Mouse (Mus musculus): ENCODE data around the gene Ift122.

Ift122 gene

GRCm38 (mm10) chr6:115832152-115832850 lies 21.0 kb upstream of the Ift122 start:
- no peak for TF ChIP-seq GATA4 (IDR thresholded peaks at IDR 0.05; ENCODE audit: insufficient replicate concordance, low read length)

- no peak for TF ChIP-seq GATA4 (IDR thresholded peaks at IDR 0.05; ENCODE audit: insufficient replicate concordance, low read length)
Observed at GRCm38 (mm10) chr6:115833861-115834260, 19.4 kb upstream of the Ift122 start.

- no peak for TF ChIP-seq GATA4 (IDR thresholded peaks at IDR 0.05; ENCODE audit: insufficient replicate concordance, low read length)
Observed at GRCm38 (mm10) chr6:115838161-115838597, 15.1 kb upstream of the Ift122 start, which contains the start of gene Efcab12. TSS of gene Efcab12 (minus strand) at chr6:115838412.

GRCm38 (mm10) chr6:115838745-115839144 lies 14.5 kb upstream of the Ift122 start:
- no peak for TF ChIP-seq GATA4 (IDR thresholded peaks at IDR 0.05; ENCODE audit: insufficient replicate concordance, low read length)

- no peak for TF ChIP-seq GATA4 (IDR thresholded peaks at IDR 0.05; ENCODE audit: insufficient replicate concordance, low read length)
Observed at GRCm38 (mm10) chr6:115845006-115845405, 8.3 kb upstream of the Ift122 start.

GRCm38 (mm10) chr6:115846640-115847411 lies 6.4 kb upstream of the Ift122 start:
- no peak for TF ChIP-seq GATA4 (IDR thresholded peaks at IDR 0.05; ENCODE audit: insufficient replicate concordance, low read length)

- TF ChIP-seq GATA4 (IDR thresholded peaks at IDR 0.05; ENCODE audit: insufficient replicate concordance, low read length): no peak
Observed at GRCm38 (mm10) chr6:115848598-115849304, 4.5 kb upstream of the Ift122 start.

GRCm38 (mm10) chr6:115852446-115853090 lies 702 bp upstream of the Ift122 start:
- TF ChIP-seq GATA4 (IDR thresholded peaks at IDR 0.05; ENCODE audit: insufficient replicate concordance, low read length): no peak

- no peak for TF ChIP-seq GATA4 (IDR thresholded peaks at IDR 0.05; ENCODE audit: insufficient replicate concordance, low read length)
Observed at GRCm38 (mm10) chr6:115853985-115854384, 715 bp downstream of the Ift122 start.

GRCm38 (mm10) chr6:115854432-115854831 lies 1.2 kb downstream of the Ift122 start:
- TF ChIP-seq GATA4 (IDR thresholded peaks at IDR 0.05; ENCODE audit: insufficient replicate concordance, low read length): no peak

GRCm38 (mm10) chr6:115855733-115856360 lies 2.6 kb downstream of the Ift122 start:
- TF ChIP-seq GATA4 (IDR thresholded peaks at IDR 0.05; ENCODE audit: insufficient replicate concordance, low read length): no peak

- no peak for TF ChIP-seq GATA4 (IDR thresholded peaks at IDR 0.05; ENCODE audit: insufficient replicate concordance, low read length)
Observed at GRCm38 (mm10) chr6:115856361-115856745, 3.1 kb downstream of the Ift122 start.

- no peak for TF ChIP-seq GATA4 (IDR thresholded peaks at IDR 0.05; ENCODE audit: insufficient replicate concordance, low read length)
Observed at GRCm38 (mm10) chr6:115859258-115859657, 6.0 kb downstream of the Ift122 start.

- TF ChIP-seq GATA4 (IDR thresholded peaks at IDR 0.05; ENCODE audit: insufficient replicate concordance, low read length): peak; percentile 77; the same call in 1 of the 2 replicates
Observed at GRCm38 (mm10) chr6:115860027-115860556, 6.8 kb downstream of the Ift122 start.
